Mouse (Mus musculus) hindbrain, embryonic 12.5 days (tissue): ENCODE data around the gene Ccdc62. TPM values are rescaled to one million over a fixed set of nuclear protein-coding genes. Genes with fewer than 3 reads are reported as not detected.

ENCODE experiments used
- ATAC-seq: fragments of 200-750 bp; cut with Nextera tagmentation; 2 replicates; pipeline ENCODE4 v1.8.0; 2017; ENCODE audit warnings: moderate TSS enrichment; ENCODE audit not compliant: low FRiP score
- H3K27ac ChIP-seq: fragments of 300-500 bp; sonication (generic); 2 replicates; pipeline ENCODE4 v1.5.1; 2016; ENCODE audit warnings: mild to moderate bottlenecking
- H3K27me3 ChIP-seq: fragments of 300-500 bp; sonication (generic); 2 replicates; pipeline ENCODE4 v1.6.1; 2016; ENCODE audit warnings: mild to moderate bottlenecking
- H3K36me3 ChIP-seq: fragments of 300-500 bp; sonication (generic); 2 replicates; pipeline ENCODE4 v1.6.1; 2016; ENCODE audit warnings: mild to moderate bottlenecking
- H3K4me1 ChIP-seq: fragments of 300-500 bp; sonication (generic); 2 replicates; pipeline ENCODE4 v1.6.1; 2016
- H3K4me2 ChIP-seq: fragments of 300-500 bp; sonication (generic); replicated peaks from 2 replicates; pipeline ENCODE4 v1.6.1; 2016; ENCODE audit warnings: mild to moderate bottlenecking
- H3K4me3 ChIP-seq: fragments of 300-500 bp; sonication (generic); 2 replicates; pipeline ENCODE4 v1.5.1; 2016; ENCODE audit warnings: mild to moderate bottlenecking
- H3K9ac ChIP-seq: fragments of 300-500 bp; sonication (generic); 2 replicates; pipeline ENCODE4 v1.6.1; 2016; ENCODE audit warnings: mild to moderate bottlenecking, moderate library complexity
- H3K9me3 ChIP-seq: fragments of 300-500 bp; sonication (generic); replicated peaks from 2 replicates; pipeline ENCODE4 v1.6.1; 2016; ENCODE audit warnings: mild to moderate bottlenecking
- WGBS: fragments of 180-500 bp; shearing (Covaris S2); methylation state at CpG from one replicate; pipeline ENCODE4 v1.1.7; 2016; 5-methylcytosine and 5-hydroxymethylcytosine counted together
- polyA plus RNA-seq: library from polyadenylated mRNA; unstranded; fragments of >200 nt; fragmentation: Nextera tagmentation; extraction: Ambion mirVana; gene quantifications from 2 replicates; pipeline ENCODE4 v1.2.1, GENCODE M21; 2016

Gene Ccdc62
- polyA plus RNA-seq, 1 experiment from 2014 or later: 5.3 TPM

GRCm38 (mm10) chr5:123997211-123997751 is 66.8 kb downstream of the Ccdc62 start:
- WGBS: 82% methylated on average over 24 of the region's 24 CpGs
- no peak overlapping the region for H3K4me2 ChIP-seq
- no peak overlapping the region for H3K9ac ChIP-seq
- ATAC-seq: no peak
- no peak overlapping the region for H3K4me3 ChIP-seq
- no peaks in the 10 kb centered on the region for H3K9me3 ChIP-seq
- H3K4me1 ChIP-seq: peaks cover 12% of the 10 kb centered on the region
- H3K27ac ChIP-seq: 0 out of 2 replicates have a peak overlapping the region, but pooled peaks have one; percentile 18
- 0 out of 2 replicates have a peak, but pooled peaks cover 3% of the 10 kb centered on the region for H3K36me3 ChIP-seq
- peaks cover 3% of the 10 kb centered on the region for H3K27me3 ChIP-seq

GRCm38 (mm10) chr5:123997811-123998210 is 67.3 kb downstream of the Ccdc62 start:
- Histone ChIP-seq H3K9ac (no peak overlapping the region), H3K27ac (no peak overlapping the region), H3K4me3 (no peak overlapping the region), H3K36me3 (0 out of 2 replicates have a peak, but pooled peaks cover 3% of the 10 kb centered on the region), H3K4me2 (no peak overlapping the region), H3K9me3 (no peaks in the 10 kb centered on the region), H3K4me1 (peaks cover 14% of the 10 kb centered on the region), H3K27me3 (no peaks in the 10 kb centered on the region)
- 80% methylated on average over 16 of the region's 16 CpGs for WGBS
- no peak for ATAC-seq

- ATAC-seq: no peak
- H3K27ac ChIP-seq: no peak overlapping the region
Observed at GRCm38 (mm10) chr5:123998370-123998769, 67.9 kb downstream of the Ccdc62 start.

GRCm38 (mm10) chr5:124000824-124001223 is 70.3 kb downstream of the Ccdc62 start:
- H3K36me3 ChIP-seq: peaks cover 26% of the 10 kb centered on the region
- peak; percentile 71 for ATAC-seq

More at GRCm38 (mm10) chr5:123998370-123998769, 67.9 kb downstream of the Ccdc62 start:
- no peak overlapping the region for H3K4me3 ChIP-seq
- H3K9me3 ChIP-seq: no peaks in the 10 kb centered on the region
- H3K4me2 ChIP-seq: no peak overlapping the region
- no peak overlapping the region for H3K9ac ChIP-seq
- H3K27me3 ChIP-seq: no peaks in the 10 kb centered on the region
- H3K4me1 ChIP-seq: peaks cover 20% of the 10 kb centered on the region
- WGBS: 86% methylated on average over 10 of the region's 10 CpGs
- 0 out of 2 replicates have a peak, but pooled peaks cover 3% of the 10 kb centered on the region for H3K36me3 ChIP-seq

GRCm38 (mm10) chr5:124001274-124001673 is 70.8 kb downstream of the Ccdc62 start:
- peaks cover 30% of the 10 kb centered on the region for H3K36me3 ChIP-seq
- H3K4me3 ChIP-seq: no peak overlapping the region
- H3K27ac ChIP-seq: no peak overlapping the region
- no peaks in the 10 kb centered on the region for H3K27me3 ChIP-seq
- H3K4me1 ChIP-seq: peaks cover 29% of the 10 kb centered on the region
- WGBS: 67% methylated on average over 9 of the region's 9 CpGs
- no peak overlapping the region for H3K4me2 ChIP-seq
- peak; percentile 13; the same call in 1 of the 2 replicates for ATAC-seq
- no peak overlapping the region for H3K9ac ChIP-seq
- H3K9me3 ChIP-seq: no peaks in the 10 kb centered on the region

More at GRCm38 (mm10) chr5:124000824-124001223, 70.3 kb downstream of the Ccdc62 start:
- Histone ChIP-seq H3K9ac (no peak overlapping the region), H3K9me3 (no peaks in the 10 kb centered on the region), H3K4me1 (peaks cover 28% of the 10 kb centered on the region), H3K4me2 (no peak overlapping the region), H3K27me3 (no peaks in the 10 kb centered on the region), H3K27ac (no peak overlapping the region), H3K4me3 (no peak overlapping the region)
- WGBS: 15% methylated on average over 7 of the region's 7 CpGs

- WGBS: 81% methylated on average over 2 of the region's 2 CpGs
Observed at GRCm38 (mm10) chr5:124002876-124003275, 72.4 kb downstream of the Ccdc62 start.

GRCm38 (mm10) chr5:124003375-124003774 is 72.9 kb downstream of the Ccdc62 start:
- H3K4me3 ChIP-seq: no peak overlapping the region

More at GRCm38 (mm10) chr5:124002876-124003275, 72.4 kb downstream of the Ccdc62 start:
- Histone ChIP-seq H3K4me1 (peaks cover 25% of the 10 kb centered on the region), H3K4me3 (no peak overlapping the region), H3K9ac (no peak overlapping the region), H3K4me2 (no peak overlapping the region), H3K27ac (peak overlapping the region; percentile 9; the same call in 1 of the 2 replicates), H3K9me3 (no peaks in the 10 kb centered on the region), H3K27me3 (no peaks in the 10 kb centered on the region), H3K36me3 (peaks cover 46% of the 10 kb centered on the region)
- no peak for ATAC-seq

GRCm38 (mm10) chr5:124004356-124005150 is 74.1 kb downstream of the Ccdc62 start:
- no peak for ATAC-seq
- no peaks in the 10 kb centered on the region for H3K9me3 ChIP-seq
- peak overlapping the region; percentile 30; the same call in 1 of the 2 replicates for H3K27ac ChIP-seq
- no peak overlapping the region for H3K4me2 ChIP-seq
- no peak overlapping the region for H3K9ac ChIP-seq
- H3K4me1 ChIP-seq: peaks cover 25% of the 10 kb centered on the region
- H3K36me3 ChIP-seq: peaks cover 60% of the 10 kb centered on the region
- no peaks in the 10 kb centered on the region for H3K27me3 ChIP-seq
- 88% methylated on average over 17 of the region's 17 CpGs for WGBS
- no peak overlapping the region for H3K4me3 ChIP-seq

More at GRCm38 (mm10) chr5:124003375-124003774, 72.9 kb downstream of the Ccdc62 start:
- H3K36me3 ChIP-seq: peaks cover 51% of the 10 kb centered on the region
- H3K27ac ChIP-seq: peak overlapping the region; percentile 9; the same call in 1 of the 2 replicates
- ATAC-seq: no peak
- no peak overlapping the region for H3K4me2 ChIP-seq
- H3K4me1 ChIP-seq: peaks cover 25% of the 10 kb centered on the region
- no peak overlapping the region for H3K9ac ChIP-seq
- H3K27me3 ChIP-seq: no peaks in the 10 kb centered on the region
- 56% methylated on average over 4 of the region's 4 CpGs for WGBS
- H3K9me3 ChIP-seq: no peaks in the 10 kb centered on the region

- Histone ChIP-seq H3K4me3 (no peak overlapping the region), H3K27ac (peak overlapping the region; percentile 30; the same call in 1 of the 2 replicates), H3K9ac (no peak overlapping the region), H3K4me1 (peaks cover 28% of the 10 kb centered on the region), H3K36me3 (peaks cover 66% of the 10 kb centered on the region), H3K4me2 (no peak overlapping the region), H3K27me3 (no peaks in the 10 kb centered on the region), H3K9me3 (no peaks in the 10 kb centered on the region)
- no peak for ATAC-seq
- WGBS: 93% methylated on average over 15 of the region's 15 CpGs
Observed at GRCm38 (mm10) chr5:124005151-124005500, 74.6 kb downstream of the Ccdc62 start.

GRCm38 (mm10) chr5:124005591-124005990 is 75.1 kb downstream of the Ccdc62 start:
- Histone ChIP-seq H3K4me2 (no peak overlapping the region), H3K27ac (no peak overlapping the region), H3K9me3 (no peaks in the 10 kb centered on the region), H3K36me3 (peaks cover 69% of the 10 kb centered on the region), H3K4me1 (peaks cover 33% of the 10 kb centered on the region), H3K4me3 (no peak overlapping the region), H3K27me3 (no peaks in the 10 kb centered on the region), H3K9ac (no peak overlapping the region)
- no peak for ATAC-seq
- 83% methylated on average over 11 of the region's 11 CpGs for WGBS

- H3K4me3 ChIP-seq: no peak overlapping the region
- H3K9me3 ChIP-seq: no peaks in the 10 kb centered on the region
- peaks cover 69% of the 10 kb centered on the region for H3K36me3 ChIP-seq
- H3K27ac ChIP-seq: no peak overlapping the region
- H3K4me1 ChIP-seq: peaks cover 36% of the 10 kb centered on the region
- no peak overlapping the region for H3K9ac ChIP-seq
- H3K27me3 ChIP-seq: no peaks in the 10 kb centered on the region
- 90% methylated on average over 26 of the region's 26 CpGs for WGBS
- no peak overlapping the region for H3K4me2 ChIP-seq
- ATAC-seq: no peak
Observed at GRCm38 (mm10) chr5:124006082-124006873, 75.8 kb downstream of the Ccdc62 start.
